Mouse (Mus musculus) thymus, postnatal 10 days (tissue): ENCODE data around the gene Slc15a2.
A peak's percentile ranks its signal among the peaks of the same experiment; 100 is the strongest.

ENCODE experiments used
- DNase-seq, 2 experiments: peaks; one replicate each; pipeline ENCODE4 v3.0.0; 2021; ENCODE audit warnings: low spot score in 2 of 2

Slc15a2 gene

DNA sequence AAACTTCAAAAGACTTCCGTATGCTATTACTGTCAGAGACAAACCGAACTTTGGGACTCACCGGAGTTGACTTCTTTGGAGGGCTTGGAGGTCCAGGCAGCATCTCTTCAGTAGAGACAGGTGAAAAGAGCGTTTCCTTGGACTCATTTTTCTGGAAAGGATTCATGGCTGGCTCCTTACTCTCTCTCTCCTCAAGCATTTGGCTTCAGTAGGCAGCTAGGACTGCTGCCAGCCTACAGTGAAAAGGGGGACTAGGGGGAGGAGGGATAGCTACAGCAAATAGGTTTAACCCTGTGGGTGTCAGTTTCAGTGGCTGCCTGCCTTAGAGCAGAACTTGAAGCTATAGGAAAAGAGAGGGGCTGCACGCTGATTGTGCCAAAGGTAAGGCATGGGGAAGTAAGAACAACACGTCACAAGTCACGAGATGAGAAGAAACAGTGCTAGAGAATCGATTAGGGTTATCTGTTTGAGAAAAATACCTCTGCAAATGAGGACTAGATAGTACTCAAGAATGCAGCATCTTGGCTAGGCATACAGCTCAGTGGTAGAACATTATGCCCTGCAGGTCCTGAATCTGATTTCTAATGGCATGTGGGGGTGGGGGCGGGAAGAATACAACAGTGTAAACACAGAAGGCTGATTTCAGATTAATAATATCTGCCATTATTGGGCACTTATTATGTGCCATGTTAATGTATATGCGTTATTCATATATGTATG is at the start of gene Slc15a2:
Gene Slc15a2 (minus strand): TSS at position 369 of the 720 bp plus-strand sequence.
- DNase-seq, result no peak

DNA sequence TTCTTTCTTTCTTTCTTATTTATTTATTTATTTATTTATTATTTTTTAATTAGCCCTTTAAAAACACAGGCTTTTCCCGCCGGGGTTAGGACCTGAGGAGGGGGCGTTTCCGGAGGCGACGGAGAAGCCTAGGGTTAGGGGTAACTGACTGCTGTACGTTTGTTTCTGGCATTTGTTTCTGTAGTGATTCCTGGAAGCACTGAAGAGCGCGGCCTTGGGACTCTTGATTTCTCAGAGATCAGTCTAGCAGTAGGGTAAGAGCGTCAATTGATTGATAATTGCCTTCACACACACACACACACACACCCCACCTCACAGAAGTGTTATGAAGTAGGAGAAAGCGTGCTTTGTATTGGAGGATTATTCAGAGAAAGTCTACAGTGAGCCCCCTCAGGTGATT is 44.1 kb upstream of the Slc15a2 start:
- DNase-seq, result no peak

DNA sequence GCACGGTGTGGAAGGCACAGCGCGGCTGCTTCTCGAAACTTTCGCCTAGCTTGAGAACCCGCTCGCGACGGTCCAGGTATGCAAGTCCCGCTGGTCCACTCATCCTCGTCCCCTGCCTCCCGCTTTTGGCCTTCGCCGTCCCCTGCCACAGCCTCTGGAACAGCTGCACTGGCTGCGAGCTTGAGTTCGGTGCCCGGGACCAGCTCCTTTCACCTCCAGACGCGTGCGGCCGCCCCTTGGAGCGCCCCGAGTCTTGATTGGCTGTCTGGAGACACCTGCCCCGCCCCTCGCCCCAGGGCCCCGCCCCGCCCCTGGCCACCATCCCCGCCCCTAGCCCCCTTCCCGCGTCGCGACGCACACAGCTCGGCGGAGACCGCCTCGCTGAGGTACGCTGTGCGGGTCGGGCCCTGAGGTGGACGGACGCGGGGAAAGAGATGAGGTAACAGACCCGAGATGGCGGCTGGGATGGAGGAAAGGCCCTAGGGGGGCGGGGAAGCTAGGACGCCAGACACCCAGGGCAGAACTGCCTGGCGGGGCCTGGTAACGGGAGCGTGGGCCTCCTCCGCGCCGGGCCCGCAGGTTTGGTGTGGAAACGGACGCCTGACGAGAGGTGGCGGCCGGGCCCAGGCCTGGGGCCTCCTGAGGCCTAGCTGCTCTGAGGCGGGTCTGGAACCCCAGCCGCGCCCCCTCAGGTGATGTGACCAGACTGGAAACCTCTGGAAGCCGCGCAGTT is 43.5 kb upstream of the Slc15a2 start, which contains the start of gene Iqcb1:
Gene Iqcb1 (plus strand): TSS at position 332 of the 733 bp plus-strand sequence.
- peak; percentile 81 to 88 for DNase-seq

DNA sequence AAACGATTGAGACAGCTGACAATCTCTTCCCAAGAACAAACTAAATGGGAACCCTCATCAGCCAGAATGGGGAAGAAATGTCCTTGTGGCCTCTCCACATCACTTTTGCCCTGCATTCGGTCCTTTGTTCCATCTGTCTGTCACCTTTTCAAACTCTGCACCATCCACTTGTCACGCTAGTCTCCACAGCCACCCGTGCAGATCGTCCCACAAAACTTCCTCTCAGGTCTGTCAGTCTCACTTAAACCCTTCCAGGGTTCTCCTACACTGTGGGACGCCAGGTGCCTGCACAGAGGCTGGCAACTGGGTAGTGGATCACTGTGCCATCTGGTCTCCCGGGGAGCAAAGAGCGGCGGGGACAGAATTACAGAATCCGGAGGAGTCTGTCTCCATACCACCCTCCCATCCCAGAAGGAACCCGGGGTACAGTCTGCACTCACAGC is 42.9 kb upstream of the Slc15a2 start:
- no peak for DNase-seq

DNA sequence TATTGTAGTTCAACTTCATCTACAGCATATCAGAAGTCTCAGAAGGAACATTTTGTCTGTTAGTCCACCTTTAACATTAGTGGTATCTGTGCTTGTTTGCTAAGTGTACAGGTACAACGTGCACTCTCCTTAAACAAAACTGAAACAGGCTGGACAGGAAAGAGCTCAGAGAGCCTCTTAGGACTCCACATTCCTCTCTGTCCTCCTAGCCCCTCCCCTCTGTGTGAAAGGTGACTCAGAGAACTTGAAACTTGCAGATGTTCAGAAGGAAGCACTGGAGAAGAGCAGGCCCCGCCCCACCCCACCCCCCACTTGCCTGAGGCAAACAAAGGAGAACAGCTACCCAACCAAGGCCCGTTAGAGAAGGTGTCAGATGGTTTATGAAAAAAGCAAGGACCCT is 36.7 kb upstream of the Slc15a2 start:
- peak; percentile 38 to 43 for DNase-seq

DNA sequence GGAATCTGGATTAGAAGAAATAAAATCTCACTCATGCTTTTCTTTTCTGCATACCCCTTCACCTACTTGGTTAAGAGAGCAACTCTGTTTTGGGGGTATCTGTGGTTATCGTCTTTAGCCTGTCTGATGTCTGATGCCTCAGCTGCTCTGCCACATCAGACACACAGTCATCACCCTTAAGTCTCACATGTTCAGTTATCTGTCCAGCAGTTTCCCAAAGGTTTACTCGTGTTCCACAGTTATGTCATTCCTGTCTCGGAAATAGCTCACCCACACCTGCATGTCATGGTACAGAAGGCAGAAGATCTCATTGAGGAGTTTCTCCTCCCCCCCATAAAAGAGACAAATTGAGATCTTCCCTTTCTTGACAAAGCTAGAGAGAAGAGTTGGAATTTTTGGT is 36.0 kb upstream of the Slc15a2 start:
- DNase-seq, result no peak

DNA sequence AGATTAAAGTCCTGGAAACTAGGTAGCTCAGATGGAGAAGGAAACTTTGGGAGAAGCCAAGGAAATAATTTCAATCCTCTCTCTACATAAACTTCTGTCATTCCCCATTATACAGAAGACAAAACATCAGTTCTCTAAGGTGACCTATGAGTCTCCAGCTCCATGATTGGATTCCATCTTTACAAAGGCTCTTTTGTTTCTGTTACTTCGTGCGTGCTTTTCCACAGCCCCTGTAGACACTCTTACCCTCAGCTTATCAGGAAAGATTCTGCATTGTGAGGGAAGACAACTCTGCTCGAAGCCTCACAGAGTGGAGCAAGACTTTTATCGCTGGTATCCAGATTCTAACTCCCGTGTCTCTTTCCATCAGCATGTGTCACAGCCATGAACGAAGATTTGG is 35.3 kb upstream of the Slc15a2 start:
- DNase-seq, result no peak

DNA sequence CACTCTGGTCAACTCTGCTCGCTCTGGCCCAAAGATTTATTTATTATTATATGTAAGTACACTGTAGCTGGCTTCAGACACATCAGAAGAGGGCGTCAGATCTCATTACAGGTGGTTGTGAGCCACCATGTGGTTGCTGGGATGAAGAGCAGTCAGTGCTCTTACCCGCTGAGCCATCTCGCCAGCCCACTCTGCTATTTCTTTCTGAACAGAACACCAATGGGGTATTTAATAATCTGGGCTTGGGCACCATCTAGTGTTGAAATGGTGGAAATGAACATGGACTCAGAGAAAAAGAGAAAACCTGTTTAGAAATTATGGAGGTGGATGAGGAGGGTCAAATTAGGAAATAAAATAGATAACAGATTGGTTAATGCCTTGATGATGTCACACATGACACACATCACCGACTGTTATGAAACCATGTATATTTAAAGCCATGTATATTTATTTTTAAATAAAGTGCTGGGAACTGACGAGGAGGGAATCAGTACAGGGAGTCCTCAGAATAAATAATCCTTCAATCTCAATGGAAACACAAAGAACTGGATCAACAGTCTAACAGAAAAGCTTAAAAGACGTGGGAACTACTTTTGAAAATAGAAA is 32.7 kb upstream of the Slc15a2 start:
- peak; percentile 30 to 42 for DNase-seq

DNA sequence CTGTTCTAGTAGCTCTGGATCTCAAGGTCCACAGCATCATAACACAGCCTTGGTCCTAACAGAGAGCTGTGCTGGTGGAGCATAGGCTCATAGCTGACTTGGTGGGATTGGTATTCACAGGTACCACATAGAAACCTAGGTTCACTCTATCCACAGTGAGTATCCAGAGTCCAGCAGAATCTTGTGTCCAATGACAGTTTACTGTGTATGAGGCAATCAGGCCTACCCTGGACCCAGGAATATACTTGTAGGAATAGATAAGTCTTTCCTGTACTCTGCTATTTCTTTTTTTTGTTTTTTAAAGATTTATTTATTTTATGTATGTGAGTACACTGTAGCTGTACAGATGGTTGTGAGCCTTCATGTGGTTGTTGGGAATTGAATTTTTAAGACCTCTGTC is 32.2 kb upstream of the Slc15a2 start:
- no peak for DNase-seq

DNA sequence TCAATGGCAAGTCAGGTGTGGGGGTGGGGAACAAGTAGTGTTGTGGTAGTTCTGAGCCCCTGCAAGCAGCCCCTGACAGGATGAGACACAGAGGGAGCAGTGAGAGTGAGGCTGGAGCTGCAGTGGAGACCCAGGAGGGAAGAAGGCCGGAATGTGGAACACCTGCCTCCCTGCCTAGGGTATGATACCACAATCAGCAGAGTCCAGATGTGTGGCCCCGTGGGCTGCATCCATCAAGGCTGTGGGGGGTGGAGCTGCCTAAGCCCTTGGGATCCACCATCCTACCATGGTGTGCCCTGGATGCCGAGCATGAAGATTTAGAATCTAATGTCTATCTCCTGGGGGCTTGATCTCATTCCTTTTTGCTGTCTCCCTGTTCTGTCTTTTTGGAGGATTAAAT is 28.9 kb upstream of the Slc15a2 start:
- DNase-seq, result no peak

DNA sequence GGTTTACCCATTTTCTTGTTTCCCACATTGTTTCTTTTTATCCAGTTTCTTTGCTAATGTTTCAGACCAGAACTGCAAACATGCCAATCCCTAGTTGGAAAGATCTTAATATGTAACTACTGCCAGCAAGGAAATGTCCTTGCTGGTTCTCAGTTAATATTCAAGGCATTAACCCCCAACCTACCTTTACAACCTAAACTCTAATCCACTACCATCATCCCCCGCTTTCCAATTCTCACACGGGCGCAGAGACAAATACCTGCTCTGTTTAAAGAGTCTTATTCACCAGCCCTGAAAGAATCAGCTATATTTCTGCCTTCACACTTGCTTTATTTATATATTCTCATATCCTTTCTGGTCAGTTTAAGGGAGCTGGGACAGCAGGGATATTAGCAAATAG is 23.9 kb upstream of the Slc15a2 start:
- no peak for DNase-seq

DNA sequence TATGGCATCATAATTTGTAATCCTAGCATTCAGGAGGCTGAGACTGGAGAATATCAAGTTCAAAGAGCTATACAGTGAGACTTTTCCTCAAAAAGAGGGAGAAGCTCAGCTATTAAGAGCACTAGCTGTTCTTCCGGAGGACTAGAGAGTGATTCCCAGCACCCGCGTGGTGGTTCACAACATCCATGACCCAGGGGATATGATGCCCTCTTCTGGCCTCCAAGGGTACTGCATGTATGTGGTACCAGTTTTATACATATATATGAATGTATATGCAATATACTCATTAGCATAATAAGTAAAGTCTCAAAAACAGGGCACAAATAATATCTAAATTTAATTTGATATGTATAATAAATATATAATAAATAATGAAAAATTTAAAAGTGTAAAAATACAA is 17.6 kb upstream of the Slc15a2 start:
- no peak for DNase-seq

DNA sequence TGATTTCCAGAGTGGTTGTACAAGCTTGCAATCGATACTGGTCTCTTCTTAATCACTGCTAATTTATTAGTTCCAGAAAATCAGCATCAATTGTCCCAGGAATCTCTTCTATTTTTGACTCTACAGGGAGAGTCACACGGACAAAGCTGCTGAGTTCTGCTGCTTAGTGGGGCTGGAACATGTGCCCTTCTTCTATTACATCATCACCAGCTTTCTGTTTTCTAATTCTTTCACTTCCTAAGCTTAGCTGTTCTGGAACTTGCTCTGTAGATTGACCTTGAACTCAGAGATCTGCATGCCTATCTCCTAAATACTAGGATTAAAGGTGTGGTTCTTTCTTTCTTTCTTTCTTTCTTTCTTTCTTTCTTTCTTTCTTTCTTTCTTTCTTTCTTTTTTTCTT is 13.6 kb upstream of the Slc15a2 start:
- DNase-seq, result no peak

DNA sequence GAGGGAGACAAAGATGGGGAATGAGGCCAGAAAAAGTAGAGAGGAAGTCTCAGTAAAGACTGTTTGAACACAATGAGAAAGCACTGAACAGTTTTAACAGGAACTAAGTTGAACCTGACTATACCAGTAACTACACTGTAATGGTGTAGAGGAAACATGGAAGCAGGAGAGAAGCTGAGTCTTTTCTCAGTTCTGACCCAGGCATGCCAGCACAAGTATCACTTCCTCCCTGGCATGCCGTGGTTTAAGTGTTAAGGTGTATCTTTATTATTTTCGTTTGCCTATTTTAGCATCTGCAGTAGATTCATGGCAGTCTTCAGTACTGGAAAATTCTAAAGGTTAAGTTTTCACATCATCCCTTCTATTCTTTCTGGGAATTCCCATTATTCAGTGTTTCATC is 10.2 kb upstream of the Slc15a2 start:
- no peak for DNase-seq

DNA sequence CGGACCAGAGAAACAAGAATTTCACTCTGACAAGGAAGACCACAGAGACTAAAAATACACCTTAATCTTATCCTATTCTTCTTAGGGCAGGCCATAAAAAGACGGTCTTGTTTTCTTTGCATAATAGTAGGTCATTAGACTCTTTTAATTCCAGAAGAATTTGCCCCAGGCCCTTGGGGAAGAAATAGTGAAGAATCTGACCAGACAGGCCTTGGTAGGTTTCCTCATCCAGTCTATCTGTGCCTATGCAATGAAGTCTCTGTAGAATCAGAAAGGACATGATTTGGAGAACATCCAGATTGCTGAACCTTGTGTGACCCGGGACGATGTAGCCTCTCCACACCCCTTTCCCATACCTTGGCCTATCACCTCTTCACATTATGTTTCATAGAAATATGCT is 5.4 kb upstream of the Slc15a2 start:
- no peak for DNase-seq

DNA sequence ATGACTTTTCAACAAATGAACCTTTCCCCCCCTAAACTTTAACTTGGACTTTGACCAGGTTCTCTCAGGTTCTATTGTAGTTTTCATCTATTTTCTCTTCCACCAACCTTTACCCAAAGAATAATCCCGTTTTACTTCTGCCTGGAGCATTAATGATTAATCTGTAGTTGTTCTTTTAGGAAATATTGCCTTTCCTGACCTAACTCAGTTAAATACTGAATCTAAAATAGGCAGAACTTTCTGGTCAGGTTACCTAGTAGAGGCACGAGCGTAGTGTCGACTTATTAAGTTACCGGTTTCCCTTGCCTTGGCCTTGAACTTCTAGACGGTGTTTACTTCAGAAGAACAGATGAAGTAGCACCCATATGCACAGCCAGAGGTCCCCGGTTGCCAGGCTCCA is 1.7 kb upstream of the Slc15a2 start:
- no peak for DNase-seq

DNA sequence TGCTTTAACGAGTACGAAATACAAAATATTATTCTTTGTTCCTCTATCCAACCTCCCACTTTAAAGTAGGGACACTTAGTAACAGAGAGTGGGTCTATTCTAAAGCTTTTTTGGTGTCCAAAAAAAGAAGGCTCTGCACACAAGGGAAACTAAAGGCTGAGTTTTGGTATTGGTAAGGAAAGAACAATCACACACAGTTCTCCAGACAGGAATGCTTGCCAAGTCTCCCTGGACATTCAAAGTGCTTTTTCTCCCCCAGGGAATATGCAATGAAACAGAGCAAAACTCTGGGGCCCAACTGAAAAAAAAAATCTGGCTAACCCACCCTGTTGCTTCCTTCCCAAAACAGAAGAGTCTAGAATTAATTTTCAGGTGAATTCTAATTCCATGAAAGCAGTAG is 616 bp downstream of the Slc15a2 start:
- no peak for DNase-seq

DNA sequence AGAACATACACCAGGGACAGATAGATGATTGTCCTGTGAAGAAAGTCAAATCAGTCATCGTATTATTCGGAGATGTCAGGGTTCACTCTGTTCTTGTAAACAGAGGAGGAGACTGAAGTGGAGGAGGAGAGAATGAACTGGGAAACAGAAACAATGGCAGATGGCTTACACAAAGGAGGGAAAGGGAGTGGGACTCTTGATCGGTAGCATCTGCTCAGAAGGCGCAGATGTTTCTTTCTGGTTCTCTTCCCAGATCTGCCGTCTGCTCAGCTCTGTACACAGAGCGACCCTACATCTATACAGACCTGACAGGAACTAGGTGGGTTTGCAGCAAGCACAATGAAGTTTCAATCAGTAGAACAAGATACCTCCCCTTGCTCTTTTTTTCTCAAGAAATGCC is 9.1 kb downstream of the Slc15a2 start:
- DNase-seq, result no peak

DNA sequence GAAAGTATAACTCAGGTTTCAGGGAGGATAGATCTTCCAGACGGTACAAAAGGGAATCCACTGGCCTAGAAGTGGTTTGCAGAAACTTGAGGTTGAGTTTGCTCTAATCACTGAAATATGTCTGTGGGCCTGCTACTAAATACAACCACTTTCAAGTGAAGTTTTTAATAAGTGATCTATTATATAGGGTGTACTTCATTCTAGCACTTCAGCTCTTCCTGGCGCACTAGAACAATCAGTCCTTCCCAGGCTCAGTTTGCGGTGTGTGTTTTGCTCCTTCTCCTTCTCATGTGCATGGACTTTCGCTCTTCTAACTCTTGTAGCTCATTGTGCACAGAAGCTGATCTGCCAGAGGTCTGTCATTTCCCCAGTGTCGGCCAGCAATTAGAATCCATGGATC is 11.8 kb downstream of the Slc15a2 start:
- no peak for DNase-seq

DNA sequence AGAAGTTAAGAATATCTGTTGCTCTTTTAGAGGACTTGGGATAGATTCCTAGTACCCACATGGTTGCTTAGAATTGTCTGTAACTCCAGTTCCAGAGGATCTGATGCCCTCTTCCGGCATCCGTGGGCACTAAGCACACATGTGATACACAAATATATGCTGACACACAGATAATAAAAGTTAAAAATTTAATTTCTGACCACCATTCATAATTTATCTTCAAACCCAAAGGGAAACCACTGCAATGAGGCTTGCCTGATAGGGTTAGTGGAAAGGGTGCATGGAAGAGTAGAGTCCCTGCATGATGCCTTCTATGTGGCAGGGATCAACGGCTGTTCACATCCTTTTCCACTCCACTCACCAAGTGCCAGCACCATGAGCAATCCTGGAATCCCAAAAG is 13.1 kb downstream of the Slc15a2 start:
- DNase-seq, result no peak

DNA sequence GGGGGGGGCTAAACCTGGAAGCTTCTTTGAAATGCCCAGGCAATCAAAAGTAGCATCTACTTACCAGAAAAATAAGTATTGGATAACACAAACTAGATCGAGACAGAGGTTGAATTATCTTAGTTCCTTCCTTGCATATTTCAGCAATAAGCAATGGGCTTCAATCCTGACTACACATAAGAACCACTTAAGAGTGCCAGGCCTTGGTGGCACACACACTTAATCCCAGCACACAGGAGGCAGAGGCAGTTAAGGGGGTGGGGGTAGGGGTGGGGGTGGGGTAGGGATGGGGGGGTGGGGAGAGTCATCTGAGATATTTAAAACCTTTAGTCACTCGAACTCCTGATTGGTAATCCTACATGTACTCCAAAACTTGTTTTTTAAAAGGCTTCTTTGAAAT is 13.5 kb downstream of the Slc15a2 start:
- DNase-seq, result no peak

DNA sequence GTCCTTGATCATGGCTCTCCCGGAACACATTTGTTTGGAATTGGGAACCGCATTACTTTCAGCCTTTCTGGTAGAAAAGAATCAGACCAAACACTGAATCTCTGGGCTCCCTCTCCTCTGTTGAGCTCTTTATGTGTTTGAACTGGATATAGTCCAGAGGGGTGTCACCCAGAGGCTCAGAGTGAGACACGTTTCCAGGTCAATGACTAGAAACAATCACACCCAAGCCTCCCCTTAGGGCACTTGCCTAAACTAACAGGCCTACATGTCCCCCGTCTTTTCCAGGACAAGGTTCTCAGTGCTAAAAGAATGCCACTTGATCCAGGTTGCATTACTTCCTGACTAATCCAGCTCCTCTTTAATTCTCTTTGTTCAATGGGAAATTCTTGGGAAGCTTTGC is 13.9 kb downstream of the Slc15a2 start:
- no peak for DNase-seq

DNA sequence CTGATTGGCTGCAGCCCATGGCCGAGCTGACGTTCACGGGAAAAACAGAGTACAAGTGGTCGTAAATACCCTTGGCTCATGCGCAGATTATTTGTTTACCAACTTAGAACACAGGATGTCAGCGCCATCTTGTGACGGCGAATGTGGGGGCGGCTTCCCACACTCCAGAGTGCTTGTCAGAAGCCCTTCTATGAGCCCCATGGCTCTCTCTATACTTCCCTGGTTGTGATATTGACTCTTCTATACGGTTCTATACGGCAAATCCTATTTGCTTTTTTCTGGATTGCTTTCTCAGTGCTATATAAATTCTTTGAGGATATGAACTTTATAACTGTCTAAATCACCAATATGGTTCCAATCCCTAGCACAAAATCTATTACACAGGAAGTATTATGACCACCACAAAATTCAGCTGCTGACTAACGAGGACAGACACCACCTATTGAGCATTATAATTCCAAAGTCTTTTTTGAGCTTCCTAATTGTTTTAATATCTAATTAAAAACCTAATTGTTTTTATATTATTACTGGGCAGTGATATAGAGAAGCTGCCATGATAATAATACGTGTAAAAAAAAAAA is 14.5 kb downstream of the Slc15a2 start:
- DNase-seq, result no peak
